Mouse (Mus musculus) stomach, embryonic 15.5 days (tissue): ENCODE results near the gene Mtfmt. TPM values are rescaled to one million over a fixed set of nuclear protein-coding genes. Genes with fewer than 3 reads are reported as not detected.

Experiments used
- ATAC-seq: fragments of 200-750 bp; cut with Nextera tagmentation; 2 replicates; pipeline ENCODE4 v1.8.0; 2017; ENCODE audit warnings: low read depth, moderate number of reproducible peaks, moderate TSS enrichment; ENCODE audit not compliant: insufficient read depth, low FRiP score
- H3K27ac ChIP-seq: fragments of 300-500 bp; sonication (generic); 2 replicates; pipeline ENCODE4 v1.5.1; 2015; ENCODE audit warnings: mild to moderate bottlenecking, inconsistent platforms
- H3K27me3 ChIP-seq: fragments of 300-500 bp; sonication (generic); replicated peaks from 2 replicates; pipeline ENCODE4 v1.6.1; 2015; ENCODE audit warnings: inconsistent platforms
- H3K36me3 ChIP-seq: fragments of 300-500 bp; sonication (generic); 2 replicates; pipeline ENCODE4 v1.6.1; 2015; ENCODE audit warnings: inconsistent platforms
- H3K4me1 ChIP-seq: fragments of 300-500 bp; sonication (generic); 2 replicates; pipeline ENCODE4 v1.6.1; 2015; ENCODE audit warnings: inconsistent platforms
- H3K4me2 ChIP-seq: fragments of 300-500 bp; sonication (generic); 2 replicates; pipeline ENCODE4 v1.6.1; 2015; ENCODE audit warnings: mild to moderate bottlenecking, inconsistent platforms
- H3K4me3 ChIP-seq: fragments of 300-500 bp; sonication (generic); replicated peaks from 2 replicates; pipeline ENCODE4 v1.5.1; 2015; ENCODE audit warnings: inconsistent platforms
- H3K9ac ChIP-seq: fragments of 300-500 bp; sonication (generic); 2 replicates; pipeline ENCODE4 v1.6.1; 2015; ENCODE audit warnings: inconsistent platforms
- H3K9me3 ChIP-seq: fragments of 300-500 bp; sonication (generic); 2 replicates; pipeline ENCODE4 v1.6.1; 2016; ENCODE audit warnings: inconsistent platforms
- WGBS: fragments of 180-500 bp; shearing (Covaris S2); methylation state at CpG from one replicate; pipeline ENCODE4 v1.1.7; 2015; 5-methylcytosine and 5-hydroxymethylcytosine counted together
- polyA plus RNA-seq: library from polyadenylated mRNA; unstranded; fragments of >200 nt; fragmentation: Nextera tagmentation; extraction: Ambion mirVana; gene quantifications from 2 replicates; pipeline ENCODE4 v1.2.1, GENCODE M21; 2015

The Mtfmt gene
- polyA plus RNA-seq, 1 experiment from 2014 or later = 18.2 TPM

- H3K9me3 ChIP-seq = no peaks in the 10 kb centered on the region
- ATAC-seq = no peak
- WGBS = 83% methylated on average over 5 of the region's 5 CpGs
Measured at GRCm38 (mm10) chr9:65430921-65431320, 4.7 kb upstream of the Mtfmt start.

DNA sequence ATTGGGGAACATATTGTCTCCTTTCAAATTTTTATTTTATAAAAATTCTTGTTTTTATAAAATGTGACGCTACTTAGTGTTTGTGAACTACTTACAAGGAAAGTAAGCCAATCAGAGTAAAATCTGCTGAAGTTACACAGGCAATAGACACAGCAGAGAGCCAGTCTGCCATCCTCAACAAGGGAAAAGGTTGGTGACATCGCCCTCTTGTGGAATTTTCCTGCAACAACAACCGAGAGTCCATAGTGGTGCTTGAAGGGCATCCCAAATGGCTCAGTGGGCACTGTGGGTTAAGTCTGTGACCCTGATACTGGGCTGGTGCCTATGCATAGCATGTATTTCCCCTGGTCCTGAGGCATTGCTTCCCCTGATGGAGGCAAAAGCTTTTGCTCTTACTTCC is 3.3 kb upstream of the Mtfmt start:
- no peak overlapping the region for H3K4me2 ChIP-seq
- H3K9ac ChIP-seq = no peak overlapping the region
- ATAC-seq = no peak; the same call in 1 of the 2 replicates
- H3K4me1 ChIP-seq = 0 out of 2 replicates have a peak, but pooled peaks cover 4% of the 10 kb centered on the region
- H3K4me3 ChIP-seq = no peak overlapping the region
- H3K27ac ChIP-seq = no peak overlapping the region
- H3K9me3 ChIP-seq = no peaks in the 10 kb centered on the region
- H3K27me3 ChIP-seq = no peaks in the 10 kb centered on the region
- 3% methylated on average over 3 of the region's 3 CpGs for WGBS
- no peaks in the 10 kb centered on the region for H3K36me3 ChIP-seq

More at GRCm38 (mm10) chr9:65430921-65431320, 4.7 kb upstream of the Mtfmt start:
- Histone ChIP-seq H3K27me3 (no peaks in the 10 kb centered on the region), H3K4me3 (no peak overlapping the region), H3K4me1 (no peaks in the 10 kb centered on the region), H3K4me2 (no peak overlapping the region), H3K36me3 (no peaks in the 10 kb centered on the region), H3K27ac (no peak overlapping the region), H3K9ac (no peak overlapping the region)

- no peaks in the 10 kb centered on the region for H3K36me3 ChIP-seq
- H3K4me1 ChIP-seq = 0 out of 2 replicates have a peak, but pooled peaks cover 4% of the 10 kb centered on the region
- no peak overlapping the region for H3K27ac ChIP-seq
- 62% methylated on average over 5 of the region's 5 CpGs for WGBS
- ATAC-seq = no peak
- H3K4me2 ChIP-seq = no peak overlapping the region
- H3K9me3 ChIP-seq = no peaks in the 10 kb centered on the region
- no peak overlapping the region for H3K9ac ChIP-seq
- H3K27me3 ChIP-seq = no peaks in the 10 kb centered on the region
- H3K4me3 ChIP-seq = no peak overlapping the region
Measured at GRCm38 (mm10) chr9:65434140-65434539, 1.4 kb upstream of the Mtfmt start.

GRCm38 (mm10) chr9:65435211-65435610 is 371 bp upstream of the Mtfmt start:
- no peak for ATAC-seq
- Histone ChIP-seq H3K36me3 (0 out of 2 replicates have a peak, but pooled peaks cover 3% of the 10 kb centered on the region), H3K27me3 (no peaks in the 10 kb centered on the region), H3K4me2 (no peak overlapping the region), H3K27ac (no peak overlapping the region), H3K4me3 (no peak overlapping the region), H3K9me3 (no peaks in the 10 kb centered on the region), H3K4me1 (0 out of 2 replicates have a peak, but pooled peaks cover 4% of the 10 kb centered on the region), H3K9ac (no peak overlapping the region)
- 64% methylated on average over 4 of the region's 4 CpGs for WGBS

- no peak overlapping the region for H3K4me3 ChIP-seq
- no peak overlapping the region for H3K4me2 ChIP-seq
- H3K36me3 ChIP-seq = peaks cover 27% of the 10 kb centered on the region
- WGBS = 92% methylated on average over 4 of the region's 4 CpGs
- H3K9me3 ChIP-seq = no peaks in the 10 kb centered on the region
- H3K27ac ChIP-seq = no peak overlapping the region
- H3K9ac ChIP-seq = no peak overlapping the region
- no peaks in the 10 kb centered on the region for H3K27me3 ChIP-seq
- H3K4me1 ChIP-seq = no peaks in the 10 kb centered on the region
- ATAC-seq = no peak
Measured at GRCm38 (mm10) chr9:65444692-65445091, 9.1 kb downstream of the Mtfmt start.

GRCm38 (mm10) chr9:65447951-65448350 is 12.4 kb downstream of the Mtfmt start:
- no peaks in the 10 kb centered on the region for H3K9me3 ChIP-seq
- WGBS = 91% methylated on average over 6 of the region's 6 CpGs
- no peak for ATAC-seq

DNA sequence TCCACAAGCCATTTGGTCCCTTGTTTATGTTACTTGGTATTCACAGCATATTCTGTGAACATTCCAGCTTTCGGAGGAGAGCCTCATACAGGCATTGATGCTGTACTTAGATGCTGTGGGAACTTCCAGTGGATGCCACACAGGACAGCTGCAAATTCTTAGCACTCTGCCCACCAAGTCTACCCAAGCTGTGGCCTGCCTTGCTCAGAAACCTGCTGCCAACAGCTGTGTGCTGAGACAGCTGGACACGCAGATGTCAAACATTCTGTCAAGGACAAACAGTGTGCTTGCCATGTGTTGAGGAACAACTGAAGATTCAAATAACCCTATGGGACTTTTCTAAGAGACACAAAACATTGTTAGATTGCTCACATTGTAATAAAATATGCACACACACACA is 23.4 kb downstream of the Mtfmt start:
- no peaks in the 10 kb centered on the region for H3K9me3 ChIP-seq
- H3K9ac ChIP-seq = no peak overlapping the region
- H3K4me3 ChIP-seq = no peak overlapping the region
- no peak overlapping the region for H3K4me2 ChIP-seq
- WGBS = 66% methylated on average over 2 of the region's 2 CpGs
- H3K36me3 ChIP-seq = no peaks in the 10 kb centered on the region
- no peak overlapping the region for H3K27ac ChIP-seq
- ATAC-seq = no peak
- H3K27me3 ChIP-seq = no peaks in the 10 kb centered on the region
- H3K4me1 ChIP-seq = peaks cover 10% of the 10 kb centered on the region; the same call in 1 of the 2 replicates

More at GRCm38 (mm10) chr9:65447951-65448350, 12.4 kb downstream of the Mtfmt start:
- no peaks in the 10 kb centered on the region for H3K27me3 ChIP-seq
- H3K4me1 ChIP-seq = no peaks in the 10 kb centered on the region
- H3K4me2 ChIP-seq = no peak overlapping the region
- H3K36me3 ChIP-seq = peaks cover 36% of the 10 kb centered on the region
- H3K9ac ChIP-seq = no peak overlapping the region
- H3K4me3 ChIP-seq = no peak overlapping the region
- no peak overlapping the region for H3K27ac ChIP-seq

DNA sequence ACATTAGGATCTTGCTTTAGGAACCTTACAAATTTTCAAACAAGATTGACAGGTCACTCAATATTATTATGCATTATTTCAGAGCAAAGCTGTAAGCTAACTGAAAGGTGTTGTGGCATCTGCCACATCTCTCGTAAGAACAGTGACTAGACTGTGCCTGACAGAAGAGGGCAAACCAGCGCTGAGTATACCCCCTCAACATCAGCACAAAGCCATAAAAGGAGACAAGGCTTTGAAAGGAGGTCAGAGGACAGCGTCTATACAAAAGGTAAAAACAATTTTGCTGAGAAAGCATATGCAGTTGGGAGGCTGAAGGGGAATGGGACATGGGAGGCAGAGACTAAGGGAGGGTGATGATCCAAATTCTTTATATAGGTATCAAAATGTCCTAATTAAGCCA is 24.6 kb downstream of the Mtfmt start:
- ATAC-seq = no peak

GRCm38 (mm10) chr9:65460732-65461442 is 25.3 kb downstream of the Mtfmt start, which contains the start of gene Spg21:
Gene Spg21 (plus strand): TSS chr9:65460947.
- Histone ChIP-seq H3K9ac (peak within 1 kb of the TSS; percentile 56), H3K27me3 (no peaks in the 10 kb centered on the region), H3K9me3 (no peaks in the 10 kb centered on the region), H3K4me3 (peak within 1 kb of the TSS; percentile 82), H3K36me3 (peaks cover 5% of the 10 kb centered on the region; the same call in 1 of the 2 replicates), H3K4me2 (peak within 1 kb of the TSS; percentile 80), H3K27ac (peak within 1 kb of the TSS; percentile 87), H3K4me1 (peaks cover 10% of the 10 kb centered on the region; the same call in 1 of the 2 replicates)
- peak; percentile 95 for ATAC-seq
- under 1% methylated on average over 53 of the region's 53 CpGs for WGBS

More for the DNA sequence above, 24.6 kb downstream of the Mtfmt start:
- no peak overlapping the region for H3K9ac ChIP-seq
- no peaks in the 10 kb centered on the region for H3K9me3 ChIP-seq
- no peak overlapping the region for H3K4me3 ChIP-seq
- 0 out of 2 replicates have a peak overlapping the region, but pooled peaks have one; percentile 24 for H3K27ac ChIP-seq
- H3K4me2 ChIP-seq = peak overlapping the region; percentile 80
- H3K4me1 ChIP-seq = peaks cover 10% of the 10 kb centered on the region; the same call in 1 of the 2 replicates
- H3K27me3 ChIP-seq = no peaks in the 10 kb centered on the region
- 55% methylated on average over 3 of the region's 3 CpGs for WGBS
- H3K36me3 ChIP-seq = 0 out of 2 replicates have a peak, but pooled peaks cover 3% of the 10 kb centered on the region

GRCm38 (mm10) chr9:65462544-65462943 is 27.0 kb downstream of the Mtfmt start:
- no peak for ATAC-seq
- no peaks in the 10 kb centered on the region for H3K27me3 ChIP-seq
- no peaks in the 10 kb centered on the region for H3K9me3 ChIP-seq
- H3K27ac ChIP-seq = no peak overlapping the region
- H3K4me3 ChIP-seq = no peak overlapping the region
- no peak overlapping the region for H3K9ac ChIP-seq
- 60% methylated on average over 5 of the region's 5 CpGs for WGBS
- no peak overlapping the region for H3K4me2 ChIP-seq
- peaks cover 10% of the 10 kb centered on the region; the same call in 1 of the 2 replicates for H3K36me3 ChIP-seq
- H3K4me1 ChIP-seq = peaks cover 10% of the 10 kb centered on the region; the same call in 1 of the 2 replicates

GRCm38 (mm10) chr9:65464161-65464560 is 28.6 kb downstream of the Mtfmt start:
- H3K9ac ChIP-seq = no peak overlapping the region
- H3K4me3 ChIP-seq = no peak overlapping the region
- H3K4me1 ChIP-seq = peaks cover 10% of the 10 kb centered on the region; the same call in 1 of the 2 replicates
- no peaks in the 10 kb centered on the region for H3K9me3 ChIP-seq
- peaks cover 15% of the 10 kb centered on the region; the same call in 1 of the 2 replicates for H3K36me3 ChIP-seq
- H3K4me2 ChIP-seq = no peak overlapping the region
- ATAC-seq = no peak
- no peaks in the 10 kb centered on the region for H3K27me3 ChIP-seq
- H3K27ac ChIP-seq = no peak overlapping the region
- WGBS = 95% methylated on average over 6 of the region's 6 CpGs

DNA sequence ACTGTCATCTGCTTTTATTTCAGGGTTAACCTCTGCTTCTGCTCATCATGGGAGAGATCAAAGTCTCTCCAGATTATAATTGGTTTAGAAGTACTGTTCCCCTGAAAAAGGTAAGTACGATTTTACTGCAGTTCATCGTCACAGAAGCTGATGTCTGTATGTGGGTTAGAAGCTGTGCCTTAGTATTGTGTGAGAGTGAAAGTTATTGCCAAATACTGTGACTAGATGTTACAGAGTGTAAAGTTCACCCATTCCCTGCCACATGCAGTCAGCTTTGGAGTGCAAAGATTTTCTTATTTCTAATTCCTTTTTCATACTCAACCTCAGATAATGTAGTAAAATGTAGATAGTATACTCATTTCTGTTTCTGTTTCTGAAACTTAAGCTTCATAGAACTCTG is 29.7 kb downstream of the Mtfmt start:
- H3K36me3 ChIP-seq = peaks cover 25% of the 10 kb centered on the region
- WGBS = 95% methylated on average over 2 of the region's 2 CpGs

More for the DNA sequence above, 29.7 kb downstream of the Mtfmt start:
- Histone ChIP-seq H3K27me3 (no peaks in the 10 kb centered on the region), H3K27ac (no peak overlapping the region), H3K4me2 (no peak overlapping the region), H3K4me1 (peaks cover 10% of the 10 kb centered on the region; the same call in 1 of the 2 replicates), H3K4me3 (no peak overlapping the region), H3K9me3 (no peaks in the 10 kb centered on the region), H3K9ac (no peak overlapping the region)
- no peak for ATAC-seq
